Mouse (Mus musculus): Measurements from ENCODE around the gene Hist1h3c. TPM values are rescaled to one million over a fixed set of nuclear protein-coding genes. Genes with fewer than 3 reads are reported as not detected.
A peak's percentile ranks its signal among the peaks of the same experiment; 100 is the strongest.
"Not testable (repeated sequence)": the region's sequence is repeated elsewhere in the genome, so short reads cannot be mapped to it uniquely, and the experiment has no call there.

The Hist1h3c gene
- 39.3 and 49.1 TPM in 2 replicates for polyA plus RNA-seq (2012; rRNA removed)

DNA sequence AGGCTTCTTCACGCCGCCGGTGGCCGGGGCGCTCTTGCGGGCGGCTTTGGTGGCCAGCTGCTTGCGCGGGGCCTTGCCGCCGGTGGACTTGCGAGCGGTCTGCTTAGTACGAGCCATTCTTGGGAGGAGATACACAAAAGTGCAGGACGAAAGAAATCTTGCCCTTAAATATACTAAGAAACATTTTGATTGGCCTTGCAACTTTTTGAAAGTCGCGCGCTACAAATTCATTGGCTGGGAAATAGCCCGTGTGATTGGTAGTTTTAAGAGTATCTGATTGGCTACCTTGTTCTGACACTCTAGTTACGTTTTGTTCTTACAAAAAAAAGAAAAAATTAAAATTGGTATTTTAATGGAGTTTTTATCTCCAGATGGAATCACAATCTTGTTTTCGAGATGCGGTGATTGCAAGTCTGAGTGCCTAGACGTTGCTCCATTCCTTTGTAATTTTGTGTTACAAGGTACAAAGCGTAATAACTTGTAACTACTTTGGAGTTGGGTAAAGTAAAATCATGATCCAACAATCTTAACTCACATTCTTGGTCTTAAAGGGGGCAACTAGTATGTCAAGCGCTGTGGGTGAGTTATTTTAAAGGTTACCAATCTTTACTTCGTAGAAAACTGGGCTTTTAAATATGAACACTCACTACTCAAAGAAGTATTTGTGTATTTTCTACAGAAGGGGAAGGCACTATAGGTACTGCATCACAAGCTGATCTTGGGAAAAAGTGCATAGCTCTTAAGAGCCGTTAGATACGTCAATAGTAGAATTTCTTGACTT lies at the start of gene Hist1h3c:
TSS of gene Hist1h3c (minus strand) at position 222 of the 781 bp plus-strand sequence.
- Histone ChIP-seq H3K36me3 (ENCODE audit: control insufficient read depth, insufficient read depth, low read length) (no peaks in the 10 kb centered on the region), H3K27me3 (ENCODE audit: control insufficient read depth, insufficient read depth, low read length) (no peaks in the 10 kb centered on the region), H3K27ac (ENCODE audit: insufficient read depth, low read depth, low read length) (peak within 1 kb of the TSS; percentile 97), H3K4me3 (ENCODE audit: low read depth, low read length) (peak within 1 kb of the TSS; percentile 64), H3K4me1 (ENCODE audit: control insufficient read depth, insufficient read depth, insufficient read length, low read length) (no peaks in the 10 kb centered on the region)
- TF ChIP-seq POLR2A (IDR thresholded peaks at IDR 0.05; ENCODE audit: low read depth, low read length) (0 out of 2 replicates have a peak, but pooled peaks have one; percentile 20), CTCF (IDR thresholded peaks at IDR 0.05; ENCODE audit: extremely low read depth, insufficient read length, insufficient replicate concordance, low read depth, low read length) (no peak)
- under 1% methylated on average over 28 of the region's 28 CpGs for WGBS

DNA sequence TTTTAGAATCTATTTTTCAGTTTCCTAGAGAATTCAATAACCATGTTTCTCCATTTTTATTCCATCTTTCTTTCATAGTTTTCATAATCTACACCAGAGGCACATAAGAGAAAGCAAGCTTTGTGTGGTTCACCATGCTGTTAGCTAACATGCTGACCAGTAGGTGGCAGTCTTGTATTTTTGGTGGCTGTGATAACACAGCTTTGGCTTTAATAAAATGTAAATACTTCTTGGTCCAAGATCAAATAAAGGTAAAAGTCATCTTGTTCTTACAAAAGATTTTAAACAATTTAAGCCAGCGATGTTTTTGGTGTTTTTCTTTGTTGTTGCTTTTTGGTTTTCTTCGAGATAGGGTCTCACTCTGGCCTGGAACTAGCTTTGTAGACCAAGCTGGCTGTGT lies 47.1 kb upstream of the Hist1h3c start:
- TF ChIP-seq CTCF (IDR thresholded peaks at IDR 0.05; ENCODE audit: extremely low read depth, insufficient read length, insufficient replicate concordance, low read depth, low read length) (no peak), POLR2A (IDR thresholded peaks at IDR 0.05; ENCODE audit: low read depth, low read length) (no peak)
- peaks cover 3% of the 10 kb centered on the region for H3K36me3 ChIP-seq (ENCODE audit: control insufficient read depth, insufficient read depth, low read length)
- no peaks in the 10 kb centered on the region for H3K4me1 ChIP-seq (ENCODE audit: control insufficient read depth, insufficient read depth, insufficient read length, low read length)
- H3K27ac ChIP-seq (ENCODE audit: insufficient read depth, low read depth, low read length): no peak overlapping the region
- WGBS: 38% methylated on average over 2 of the region's 2 CpGs
- no peak overlapping the region for H3K4me3 ChIP-seq (ENCODE audit: low read depth, low read length)
- no peaks in the 10 kb centered on the region for H3K27me3 ChIP-seq (ENCODE audit: control insufficient read depth, insufficient read depth, low read length)

DNA sequence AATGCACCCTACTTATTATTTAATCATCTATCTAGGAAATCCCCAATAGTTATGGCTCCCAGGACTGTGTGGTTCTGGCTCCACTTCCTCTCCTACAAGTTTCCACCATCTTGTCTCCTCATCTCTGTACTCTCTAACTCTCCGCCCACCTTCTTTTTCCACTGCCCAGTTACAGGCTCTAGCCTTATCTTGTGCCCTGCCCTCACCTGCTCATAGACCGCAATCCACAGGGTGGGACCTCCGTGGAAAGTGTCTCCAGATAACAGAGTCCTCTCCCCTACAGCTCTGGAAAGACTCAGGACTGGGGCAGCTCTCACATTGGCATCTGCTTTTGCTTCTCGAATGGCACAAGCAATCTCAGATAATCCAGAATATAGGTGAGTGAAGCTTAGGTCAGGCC lies 33.6 kb upstream of the Hist1h3c start:
- Histone ChIP-seq H3K4me3 (ENCODE audit: low read depth, low read length) (peak overlapping the region; percentile 50), H3K4me1 (ENCODE audit: control insufficient read depth, insufficient read depth, insufficient read length, low read length) (peaks cover 19% of the 10 kb centered on the region), H3K27ac (ENCODE audit: insufficient read depth, low read depth, low read length) (peak overlapping the region; percentile 92), H3K36me3 (ENCODE audit: control insufficient read depth, insufficient read depth, low read length) (0 out of 2 replicates have a peak, but pooled peaks cover 3% of the 10 kb centered on the region), H3K27me3 (ENCODE audit: control insufficient read depth, insufficient read depth, low read length) (no peaks in the 10 kb centered on the region)
- no peak for TF ChIP-seq CTCF (IDR thresholded peaks at IDR 0.05; ENCODE audit: extremely low read depth, insufficient read length, insufficient replicate concordance, low read depth, low read length)
- peak; percentile 28; the same call in 1 of the 2 replicates for TF ChIP-seq POLR2A (IDR thresholded peaks at IDR 0.05; ENCODE audit: low read depth, low read length)
- WGBS: 38% methylated on average over 4 of the region's 4 CpGs

- TF ChIP-seq CTCF (IDR thresholded peaks at IDR 0.05; ENCODE audit: extremely low read depth, insufficient read length, insufficient replicate concordance, low read depth, low read length): no peak
- no peak for TF ChIP-seq POLR2A (IDR thresholded peaks at IDR 0.05; ENCODE audit: low read depth, low read length)
- H3K4me1 ChIP-seq (ENCODE audit: control insufficient read depth, insufficient read depth, insufficient read length, low read length): peaks cover 19% of the 10 kb centered on the region
- no peak overlapping the region for H3K4me3 ChIP-seq (ENCODE audit: low read depth, low read length)
- 0 out of 2 replicates have a peak, but pooled peaks cover 3% of the 10 kb centered on the region for H3K36me3 ChIP-seq (ENCODE audit: control insufficient read depth, insufficient read depth, low read length)
- WGBS: 71% methylated on average over 7 of the region's 7 CpGs
- no peaks in the 10 kb centered on the region for H3K27me3 ChIP-seq (ENCODE audit: control insufficient read depth, insufficient read depth, low read length)
- peak overlapping the region; percentile 72 for H3K27ac ChIP-seq (ENCODE audit: insufficient read depth, low read depth, low read length)
Measured at GRCm38 (mm10) chr13:23778339-23778738, 32.9 kb upstream of the Hist1h3c start.

DNA sequence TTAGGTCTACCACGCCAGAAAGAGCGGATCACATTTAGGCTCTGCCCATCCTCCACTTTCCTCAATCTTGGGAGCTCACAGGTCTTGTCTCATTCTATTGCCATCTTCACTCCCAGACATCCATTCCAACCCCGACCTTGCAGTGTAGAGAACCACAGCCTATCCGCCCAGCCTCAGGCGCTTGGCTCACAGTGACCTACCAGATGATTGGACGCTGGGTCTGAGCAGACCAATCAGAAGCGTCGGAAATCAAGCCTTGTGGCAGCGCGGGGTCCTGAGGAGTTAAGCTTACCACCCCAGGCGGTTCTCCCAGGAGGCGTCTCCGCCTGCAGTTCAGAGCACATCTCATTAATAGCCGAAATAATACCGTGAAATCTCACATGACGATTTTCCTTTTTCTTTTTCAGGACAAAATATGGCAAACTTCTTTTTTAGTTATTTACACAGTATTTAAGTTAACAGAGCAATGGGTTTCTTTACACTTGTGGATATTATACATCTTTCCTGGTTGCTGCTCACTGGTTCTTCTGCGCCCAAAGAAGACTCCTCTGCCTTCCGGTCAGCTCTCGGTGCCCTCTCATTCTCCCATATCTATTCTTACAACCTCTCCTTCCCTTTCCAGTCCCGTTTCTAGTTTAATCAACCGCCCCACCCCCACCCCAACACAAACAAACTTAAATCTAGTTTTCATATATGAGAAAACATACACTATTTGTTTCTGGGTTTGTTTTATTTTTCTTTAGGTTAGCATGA lies 27.3 kb upstream of the Hist1h3c start:
- no peaks in the 10 kb centered on the region for H3K36me3 ChIP-seq (ENCODE audit: control insufficient read depth, insufficient read depth, low read length)
- no peak overlapping the region for H3K27ac ChIP-seq (ENCODE audit: insufficient read depth, low read depth, low read length)
- H3K4me1 ChIP-seq (ENCODE audit: control insufficient read depth, insufficient read depth, insufficient read length, low read length): peaks cover 13% of the 10 kb centered on the region; the same call in 1 of the 2 replicates
- H3K4me3 ChIP-seq (ENCODE audit: low read depth, low read length): no peak overlapping the region
- no peaks in the 10 kb centered on the region for H3K27me3 ChIP-seq (ENCODE audit: control insufficient read depth, insufficient read depth, low read length)
- TF ChIP-seq CTCF (IDR thresholded peaks at IDR 0.05; ENCODE audit: extremely low read depth, insufficient read length, insufficient replicate concordance, low read depth, low read length): no peak
- TF ChIP-seq POLR2A (IDR thresholded peaks at IDR 0.05; ENCODE audit: low read depth, low read length): no peak
- 37% methylated on average over 21 of the region's 21 CpGs for WGBS

GRCm38 (mm10) chr13:23769613-23770012 lies 24.2 kb upstream of the Hist1h3c start, which contains the start of gene Trim38:
Gene Trim38, plus strand, starts transcription at chr13:23769913.
- not testable (repeated sequence) for H3K4me3 ChIP-seq (ENCODE audit: low read depth, low read length); H3K27me3 ChIP-seq (ENCODE audit: control insufficient read depth, insufficient read depth, low read length); H3K4me1 ChIP-seq (ENCODE audit: control insufficient read depth, insufficient read depth, insufficient read length, low read length); H3K36me3 ChIP-seq (ENCODE audit: control insufficient read depth, insufficient read depth, low read length); H3K27ac ChIP-seq (ENCODE audit: insufficient read depth, low read depth, low read length)
- WGBS: 89% methylated on average over 2 of the region's 2 CpGs

DNA sequence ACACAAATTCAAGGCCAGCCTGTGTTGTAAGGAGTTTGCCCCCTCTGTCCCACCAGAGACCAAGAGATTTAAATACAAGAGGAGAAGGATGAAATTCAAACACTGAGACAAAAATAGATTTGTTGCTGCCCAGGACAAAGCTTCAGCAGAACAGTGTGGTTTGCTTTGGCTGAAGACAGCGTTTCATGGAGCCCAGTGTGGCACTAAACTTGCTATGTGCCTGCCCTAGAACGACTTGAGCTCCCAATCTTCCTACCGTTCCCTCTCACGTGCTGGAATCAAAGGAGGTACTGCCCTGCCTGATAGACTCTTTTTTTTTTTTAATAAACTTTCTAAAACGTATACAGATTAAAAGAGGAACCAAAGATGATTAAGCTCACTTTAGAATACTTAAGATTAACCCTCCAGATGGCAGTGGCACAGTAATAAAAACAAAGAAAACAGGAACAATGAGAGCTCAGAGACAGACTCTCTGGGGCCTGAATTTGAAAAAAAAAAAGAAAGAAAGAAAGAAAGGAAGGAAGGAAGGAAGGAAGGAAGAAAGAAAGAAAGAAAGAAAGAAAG lies 23.5 kb upstream of the Hist1h3c start:
- Histone ChIP-seq H3K27me3 (ENCODE audit: control insufficient read depth, insufficient read depth, low read length) (no peaks in the 10 kb centered on the region), H3K27ac (ENCODE audit: insufficient read depth, low read depth, low read length) (no peak overlapping the region), H3K4me3 (ENCODE audit: low read depth, low read length) (no peak overlapping the region), H3K36me3 (ENCODE audit: control insufficient read depth, insufficient read depth, low read length) (no peaks in the 10 kb centered on the region), H3K4me1 (ENCODE audit: control insufficient read depth, insufficient read depth, insufficient read length, low read length) (peaks cover 10% of the 10 kb centered on the region)
- WGBS: 57% methylated on average over 5 of the region's 5 CpGs
- TF ChIP-seq POLR2A (IDR thresholded peaks at IDR 0.05; ENCODE audit: low read depth, low read length) (no peak), CTCF (IDR thresholded peaks at IDR 0.05; ENCODE audit: extremely low read depth, insufficient read length, insufficient replicate concordance, low read depth, low read length) (no peak)

All from small intestine, adult 2 months (tissue).